Mouse (Mus musculus): ENCODE results near the gene Ino80. TPM values are rescaled to one million over a fixed set of nuclear protein-coding genes. Genes with fewer than 3 reads are reported as not detected.

Gene Ino80
- total and polyA plus RNA-seq, 3 experiments = 10.6 to 17.8 (median 11.4) TPM

DNA sequence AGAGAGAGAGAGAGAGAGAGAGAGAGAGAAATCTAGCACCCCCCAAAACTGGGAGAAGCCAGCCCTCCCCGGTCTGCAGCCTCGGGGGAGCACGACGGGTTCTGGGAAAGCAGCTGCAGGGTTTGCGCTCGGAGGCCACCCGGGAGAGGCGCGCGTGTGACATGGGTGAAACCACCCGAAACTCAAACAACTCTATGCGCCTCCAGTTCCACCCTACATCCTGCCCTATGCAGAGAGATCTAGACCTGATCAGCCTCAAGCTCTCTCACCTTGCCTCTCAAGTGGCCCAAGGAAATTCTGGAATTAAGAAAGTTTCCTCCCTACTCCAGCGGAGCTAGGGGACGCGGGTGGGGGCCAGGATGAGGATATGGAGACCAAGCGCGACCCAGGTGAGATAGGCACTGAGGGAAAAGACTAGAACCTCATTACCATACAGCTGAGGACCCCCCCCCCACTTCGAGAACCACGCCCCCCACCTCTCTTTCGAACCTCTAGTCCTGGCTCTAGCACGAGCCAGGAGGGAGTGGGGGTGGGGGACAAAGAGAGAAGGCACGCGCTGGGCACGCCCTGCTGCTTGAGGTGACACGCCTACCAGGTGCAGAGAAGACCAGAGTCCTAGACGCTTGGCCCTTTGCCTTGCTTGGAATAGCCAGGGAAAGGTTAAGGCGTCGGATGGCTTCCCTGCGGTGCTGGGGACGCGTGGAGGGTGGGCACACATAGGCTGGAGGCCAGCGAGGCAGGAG lies 152.7 kb downstream of the Ino80 start:
- Histone ChIP-seq H3K36me3 (replicated peaks in 1 of 2; ENCODE audit: control insufficient read depth in 1 of 2, insufficient read depth in 1 of 2, low read length in 1 of 2) (no peaks in the 10 kb centered on the region), H3K4me1 (ENCODE audit: control insufficient read depth in 1 of 2, insufficient read depth in 2 of 2) (peaks cover 9 to 28% of the 10 kb centered on the region in 2 experiments), H3K4me2 (ENCODE audit: insufficient read depth, low read depth, poor library complexity, severe bottlenecking) (peak overlapping the region; percentile 96), H3K27ac (ENCODE audit: insufficient read depth, low read depth) (no peak overlapping the region), H3K9me3 (replicated peaks; ENCODE audit: low read length) (peaks cover 15% of the 10 kb centered on the region), H3K4me3 (replicated peaks in 1 of 3; ENCODE audit: low read depth in 2 of 3, low read length in 2 of 3, poor library complexity in 1 of 3) (no peak overlapping the region), H3K27me3 (replicated peaks) (peaks cover 50% of the 10 kb centered on the region), H3K79me2 (replicated peaks; ENCODE audit: control insufficient read depth, extremely low read depth, insufficient read depth, poor library complexity, severe bottlenecking) (no peaks in the 10 kb centered on the region), H3K9ac (ENCODE audit: insufficient read depth, low read depth) (no peak overlapping the region)
- in situ Hi-C loops (cut with MboI; ENCODE audit: low pct_ligation_motif_present, low pct_unique_long_range_greater_than_20kb, low sequenced_read_pairs) = no loop called here
- dilution Hi-C loops (cut with MboI; ENCODE audit: extremely low pct_ligation_motif_present, extremely low pct_unique_long_range_greater_than_20kb, low sequenced_read_pairs) = no loop called here
- no peak for DNase-seq (ENCODE audit: extremely low read depth)
- no peak for TF ChIP-seq IRF4 (IDR thresholded peaks at IDR 0.05; ENCODE audit: low read depth, low read length)
- no peak for TF ChIP-seq CHD2 (IDR thresholded peaks at IDR 0.05; ENCODE audit: low read length)
- peak; percentile 66 for TF ChIP-seq BHLHE40 (IDR thresholded peaks at IDR 0.05; ENCODE audit: low read depth, low read length)
- no peak for TF ChIP-seq JUN (IDR thresholded peaks at IDR 0.05; ENCODE audit: insufficient read depth, low read depth, low read length)

DNA sequence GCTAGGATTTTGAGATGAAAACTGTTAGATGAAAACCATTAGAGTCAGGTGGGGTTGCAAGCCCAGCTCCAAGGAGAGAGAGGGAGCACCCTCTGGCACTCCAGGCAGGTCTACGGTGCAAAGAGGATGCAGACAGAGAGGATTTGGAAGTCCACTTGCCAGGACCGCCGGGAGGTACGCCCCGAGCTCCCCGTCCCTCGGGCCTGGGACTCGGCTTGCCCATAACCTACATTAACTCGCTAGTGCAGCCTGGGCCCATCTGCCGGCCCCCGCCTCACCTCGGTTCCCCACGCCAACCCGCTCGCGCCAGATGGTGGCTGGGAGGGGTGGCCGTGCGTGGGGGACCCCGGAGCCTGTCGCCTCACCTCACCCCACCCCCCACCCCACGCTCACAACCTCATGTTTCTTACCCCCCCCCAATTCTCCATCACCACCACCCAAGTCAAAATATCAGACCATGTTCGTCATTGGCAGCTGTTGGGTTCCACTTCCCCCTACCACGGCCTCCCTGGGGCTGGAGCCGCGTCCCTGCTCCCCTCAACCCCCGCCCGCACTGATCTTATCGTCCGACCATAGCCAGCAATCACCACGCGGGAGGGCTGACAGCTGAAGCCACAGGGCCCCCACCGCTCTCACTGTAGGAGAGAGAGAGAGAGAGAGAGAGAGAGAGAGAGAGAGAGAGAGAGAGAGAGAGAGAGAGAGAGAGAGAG lies 153.5 kb downstream of the Ino80 start:
- H3K36me3 ChIP-seq (replicated peaks in 1 of 2; ENCODE audit: control insufficient read depth in 1 of 2, insufficient read depth in 1 of 2, low read length in 1 of 2) = no peaks in the 10 kb centered on the region
- H3K27me3 ChIP-seq (replicated peaks) = peaks cover 45% of the 10 kb centered on the region
- H3K27ac ChIP-seq (ENCODE audit: insufficient read depth, low read depth) = no peak overlapping the region
- no peak overlapping the region for H3K9ac ChIP-seq (ENCODE audit: insufficient read depth, low read depth)
- peaks cover 9 to 28% of the 10 kb centered on the region in 2 experiments for H3K4me1 ChIP-seq (ENCODE audit: control insufficient read depth in 1 of 2, insufficient read depth in 2 of 2)
- dilution Hi-C loops (cut with MboI; ENCODE audit: extremely low pct_ligation_motif_present, extremely low pct_unique_long_range_greater_than_20kb, low sequenced_read_pairs) (no loop called here), in situ Hi-C loops (cut with MboI; ENCODE audit: low pct_ligation_motif_present, low pct_unique_long_range_greater_than_20kb, low sequenced_read_pairs) (no loop called here)
- H3K4me2 ChIP-seq (ENCODE audit: insufficient read depth, low read depth, poor library complexity, severe bottlenecking) = no peak overlapping the region
- peaks cover 15% of the 10 kb centered on the region for H3K9me3 ChIP-seq (replicated peaks; ENCODE audit: low read length)
- TF ChIP-seq ZMIZ1 (IDR thresholded peaks at IDR 0.05; ENCODE audit: low read depth, low read length) (no peak), IRF4 (IDR thresholded peaks at IDR 0.05; ENCODE audit: low read depth, low read length) (no peak), ZKSCAN1 (IDR thresholded peaks at IDR 0.05; ENCODE audit: borderline replicate concordance, low read depth, low read length) (no peak), ZNF384 (IDR thresholded peaks at IDR 0.05; ENCODE audit: low read depth, low read length) (no peak), POLR2AphosphoS2 (IDR thresholded peaks at IDR 0.05; ENCODE audit: low read depth, low read length) (no peak), CHD2 (IDR thresholded peaks at IDR 0.05; ENCODE audit: low read length) (no peak), UBTF (IDR thresholded peaks at IDR 0.05; ENCODE audit: low read depth, low read length) (no peak), E2F4 (IDR thresholded peaks at IDR 0.05; ENCODE audit: insufficient replicate concordance, low read depth, low read length) (no peak), CHD1 (IDR thresholded peaks at IDR 0.05; ENCODE audit: low read depth, low read length) (no peak), MEF2A (IDR thresholded peaks at IDR 0.05; ENCODE audit: borderline replicate concordance, low read depth, low read length) (no peak), RCOR1 (conservative IDR thresholded peaks at IDR 0.05; ENCODE audit: low read depth, low read length) (no peak), TBP (conservative IDR thresholded peaks at IDR 0.05; ENCODE audit: low read depth, low read length) (no peak), JUN (IDR thresholded peaks at IDR 0.05; ENCODE audit: insufficient read depth, low read depth, low read length) (no peak), CTCF (conservative IDR thresholded peaks at IDR 0.05 in 1 of 2, IDR thresholded peaks at IDR 0.05 in 1 of 2; ENCODE audit: low read depth in 2 of 2, low read length in 2 of 2) (no peak), BHLHE40 (IDR thresholded peaks at IDR 0.05; ENCODE audit: low read depth, low read length) (no peak), HCFC1 (IDR thresholded peaks at IDR 0.05; ENCODE audit: low read depth, low read length) (no peak), POLR2A (IDR thresholded peaks at IDR 0.05; ENCODE audit: low read depth, low read length) (no peak), NRF1 (IDR thresholded peaks at IDR 0.05; ENCODE audit: low read depth, low read length) (no peak), GABPA (IDR thresholded peaks at IDR 0.05; ENCODE audit: insufficient replicate concordance, low read depth, low read length) (no peak)
- H3K4me3 ChIP-seq (replicated peaks in 1 of 3; ENCODE audit: low read depth in 2 of 3, low read length in 2 of 3, poor library complexity in 1 of 3) = no peak overlapping the region
- DNase-seq (ENCODE audit: extremely low read depth) = no peak
- no peaks in the 10 kb centered on the region for H3K79me2 ChIP-seq (replicated peaks; ENCODE audit: control insufficient read depth, extremely low read depth, insufficient read depth, poor library complexity, severe bottlenecking)

Other genes with a start within 250 kb of the Ino80 start
- gene Ppp1r14d, start 247.8 kb downstream of the Ino80 start, total RNA-seq (2012; rRNA removed) = not detected in 2 replicates
- not detected in 2 replicates for gene Ppp1r14d, start 247.8 kb downstream of the Ino80 start, total RNA-seq (2014; rRNA removed)
- gene Ppp1r14d, start 247.8 kb downstream of the Ino80 start, polyA plus RNA-seq (2012; ENCODE audit: insufficient read length, low read depth) = not detected in 2 replicates
- not detected in 2 replicates for gene Spint1, start 240.3 kb downstream of the Ino80 start, total RNA-seq (2012; rRNA removed)
- not detected in 2 replicates for gene Spint1, start 240.3 kb downstream of the Ino80 start, total RNA-seq (2014; rRNA removed)
- gene Spint1, start 240.3 kb downstream of the Ino80 start, polyA plus RNA-seq (2012; ENCODE audit: insufficient read length, low read depth) = not detected in 2 replicates
- 0.08 and 0.17 TPM in 2 replicates for gene Rhov, start 206.4 kb downstream of the Ino80 start, total RNA-seq (2012; rRNA removed)
- not detected in 2 replicates for gene Rhov, start 206.4 kb downstream of the Ino80 start, total RNA-seq (2014; rRNA removed)
- gene Rhov, start 206.4 kb downstream of the Ino80 start, polyA plus RNA-seq (2012; ENCODE audit: insufficient read length, low read depth) = not detected in 2 replicates
- 14.8 and 15.4 TPM in 2 replicates for gene Vps18, start 188.9 kb downstream of the Ino80 start, total RNA-seq (2012; rRNA removed)
- 7.4 and 8.7 TPM in 2 replicates for gene Vps18, start 188.9 kb downstream of the Ino80 start, total RNA-seq (2014; rRNA removed)
- gene Vps18, start 188.9 kb downstream of the Ino80 start, polyA plus RNA-seq (2012; ENCODE audit: insufficient read length, low read depth) = 15.8 and 17.9 TPM in 2 replicates
- gene Dll4, start 151.9 kb downstream of the Ino80 start, total RNA-seq (2012; rRNA removed) = 0.13 TPM in 1 of 2 replicates, not detected in the other
- gene Dll4, start 151.9 kb downstream of the Ino80 start, total RNA-seq (2014; rRNA removed) = 0.12 TPM in 1 of 2 replicates, not detected in the other
- gene Dll4, start 151.9 kb downstream of the Ino80 start, polyA plus RNA-seq (2012; ENCODE audit: insufficient read length, low read depth) = not detected in 2 replicates
- gene Chac1, start 126.5 kb downstream of the Ino80 start, total RNA-seq (2012; rRNA removed) = 47.5 and 95.6 TPM in 2 replicates
- 47.2 and 49.2 TPM in 2 replicates for gene Chac1, start 126.5 kb downstream of the Ino80 start, total RNA-seq (2014; rRNA removed)
- 33.3 and 33.4 TPM in 2 replicates for gene Chac1, start 126.5 kb downstream of the Ino80 start, polyA plus RNA-seq (2012; ENCODE audit: insufficient read length, low read depth)
- 0.08 and 0.25 TPM in 2 replicates for gene Exd1, start 69.9 kb upstream of the Ino80 start, total RNA-seq (2012; rRNA removed)
- 0.14 and 0.17 TPM in 2 replicates for gene Exd1, start 69.9 kb upstream of the Ino80 start, total RNA-seq (2014; rRNA removed)
- 0.14 and 0.39 TPM in 2 replicates for gene Exd1, start 69.9 kb upstream of the Ino80 start, polyA plus RNA-seq (2012; ENCODE audit: insufficient read length, low read depth)
- 28.7 and 29.9 TPM in 2 replicates for gene Chp1, start 70.0 kb upstream of the Ino80 start, total RNA-seq (2012; rRNA removed)
- 55.9 and 62.1 TPM in 2 replicates for gene Chp1, start 70.0 kb upstream of the Ino80 start, total RNA-seq (2014; rRNA removed)
- gene Chp1, start 70.0 kb upstream of the Ino80 start, polyA plus RNA-seq (2012; ENCODE audit: insufficient read length, low read depth) = 41.5 and 47.9 TPM in 2 replicates
- gene Nusap1, start 140.6 kb upstream of the Ino80 start, total RNA-seq (2012; rRNA removed) = 25.0 and 29.0 TPM in 2 replicates
- gene Nusap1, start 140.6 kb upstream of the Ino80 start, total RNA-seq (2014; rRNA removed) = 92.7 and 107 TPM in 2 replicates
- 39.9 and 41.1 TPM in 2 replicates for gene Nusap1, start 140.6 kb upstream of the Ino80 start, polyA plus RNA-seq (2012; ENCODE audit: insufficient read length, low read depth)
- 22.0 and 24.5 TPM in 2 replicates for gene Oip5, start 140.8 kb upstream of the Ino80 start, total RNA-seq (2012; rRNA removed)
- gene Oip5, start 140.8 kb upstream of the Ino80 start, total RNA-seq (2014; rRNA removed) = 49.6 and 53.6 TPM in 2 replicates
- 22.3 and 30.1 TPM in 2 replicates for gene Oip5, start 140.8 kb upstream of the Ino80 start, polyA plus RNA-seq (2012; ENCODE audit: insufficient read length, low read depth)
- gene Ndufaf1, start 185.1 kb upstream of the Ino80 start, total RNA-seq (2012; rRNA removed) = 25.1 and 33.2 TPM in 2 replicates
- gene Ndufaf1, start 185.1 kb upstream of the Ino80 start, total RNA-seq (2014; rRNA removed) = 53.6 and 64.5 TPM in 2 replicates
- gene Ndufaf1, start 185.1 kb upstream of the Ino80 start, polyA plus RNA-seq (2012; ENCODE audit: insufficient read length, low read depth) = 35.6 and 38.7 TPM in 2 replicates
- 9.7 and 12.5 TPM in 2 replicates for gene Rtf1, start 197.4 kb upstream of the Ino80 start, total RNA-seq (2012; rRNA removed)
- 10.7 and 11.3 TPM in 2 replicates for gene Rtf1, start 197.4 kb upstream of the Ino80 start, total RNA-seq (2014; rRNA removed)
- gene Rtf1, start 197.4 kb upstream of the Ino80 start, polyA plus RNA-seq (2012; ENCODE audit: insufficient read length, low read depth) = 46.0 and 50.3 TPM in 2 replicates